Mouse (Mus musculus): ENCODE results near the gene Fads6. TPM values are rescaled to one million over a fixed set of nuclear protein-coding genes. Genes with fewer than 3 reads are reported as not detected.

Gene Fads6
- 1 to 10 TPM in 22 of 26 experiments, under 1 TPM in 4; 0.42 to 5.7 (median 1.9) TPM for total RNA-seq (2018; cell fraction: chromatin; rRNA removed)
- total RNA-seq (2018; cell fraction: cytosol; rRNA removed): 1 to 10 TPM in 17 of 26 experiments, under 1 TPM in 9; 0.33 to 3.9 (median 1.4) TPM
- 1 to 10 TPM in 22 of 26 experiments, under 1 TPM in 4; 0.52 to 6.7 (median 1.9) TPM for total RNA-seq (2018; cell fraction: nucleus; rRNA removed)
- polyA plus RNA-seq (2018): 0.52 to 1.4 TPM (median 0.90 TPM) in 3 replicates

GRCm38 (mm10) chr11:115297214-115297826 is at the start of gene Fads6:
Gene Fads6 (minus strand): TSS chr11:115297663.
- H3K79me2 ChIP-seq (ENCODE audit: inconsistent target): no peaks in the 10 kb centered on the region
- H3K4me3 ChIP-seq (ENCODE audit: inconsistent target): no peak within 1 kb of the TSS
- 3% methylated on average over 44 of the region's 44 CpGs for WGBS (ENCODE audit: missing documents)
- H3K27ac ChIP-seq: no peak within 1 kb of the TSS
- H3K36me3 ChIP-seq (ENCODE audit: inconsistent target): no peaks in the 10 kb centered on the region

- Histone ChIP-seq H3K79me2 (ENCODE audit: inconsistent target) (no peaks in the 10 kb centered on the region), H3K27ac (no peak overlapping the region), H3K36me3 (ENCODE audit: inconsistent target) (no peaks in the 10 kb centered on the region), H3K4me3 (ENCODE audit: inconsistent target) (no peak overlapping the region)
- WGBS (ENCODE audit: missing documents): 41% methylated on average over 7 of the region's 7 CpGs
Measured at GRCm38 (mm10) chr11:115345515-115345914, 48.1 kb upstream of the Fads6 start.

GRCm38 (mm10) chr11:115344967-115345366 is 47.5 kb upstream of the Fads6 start:
- H3K4me3 ChIP-seq (ENCODE audit: inconsistent target): no peak overlapping the region
- H3K27ac ChIP-seq: no peak overlapping the region
- no peaks in the 10 kb centered on the region for H3K36me3 ChIP-seq (ENCODE audit: inconsistent target)
- H3K79me2 ChIP-seq (ENCODE audit: inconsistent target): no peaks in the 10 kb centered on the region
- 16% methylated on average over 12 of the region's 12 CpGs for WGBS (ENCODE audit: missing documents)

GRCm38 (mm10) chr11:115341866-115342265 is 44.4 kb upstream of the Fads6 start:
- no peaks in the 10 kb centered on the region for H3K79me2 ChIP-seq (ENCODE audit: inconsistent target)
- no peaks in the 10 kb centered on the region for H3K36me3 ChIP-seq (ENCODE audit: inconsistent target)
- H3K4me3 ChIP-seq (ENCODE audit: inconsistent target): no peak overlapping the region
- 69% methylated on average over 6 of the region's 6 CpGs for WGBS (ENCODE audit: missing documents)
- no peak overlapping the region for H3K27ac ChIP-seq

- Histone ChIP-seq H3K27ac (no peak overlapping the region), H3K4me3 (ENCODE audit: inconsistent target) (no peak overlapping the region), H3K79me2 (ENCODE audit: inconsistent target) (no peaks in the 10 kb centered on the region), H3K36me3 (ENCODE audit: inconsistent target) (no peaks in the 10 kb centered on the region)
- WGBS (ENCODE audit: missing documents): 59% methylated on average over 2 of the region's 2 CpGs
Measured at GRCm38 (mm10) chr11:115341246-115341645, 43.8 kb upstream of the Fads6 start.

DNA sequence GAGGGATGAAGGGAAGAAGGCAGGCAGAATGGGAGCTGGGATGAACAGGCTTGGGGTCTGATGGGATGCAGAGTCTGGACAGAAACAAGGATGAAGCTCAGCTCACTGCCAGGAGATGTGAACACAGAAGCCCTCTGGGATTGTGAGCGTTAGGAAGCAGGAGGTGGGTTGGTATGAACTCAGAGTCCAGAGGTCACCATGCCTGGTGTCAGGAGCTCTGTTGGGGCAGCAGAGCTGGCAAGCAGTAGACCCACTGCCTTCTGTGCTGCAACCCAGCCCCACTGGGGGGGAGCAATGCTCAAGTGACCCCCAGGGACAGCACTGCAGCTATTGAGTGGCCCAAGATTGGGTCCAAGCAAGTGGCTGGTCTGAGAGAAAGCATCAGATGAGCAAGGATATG is 40.4 kb upstream of the Fads6 start:
- WGBS (ENCODE audit: missing documents): 85% methylated on average over 1 of the region's 1 CpGs
- Histone ChIP-seq H3K36me3 (ENCODE audit: inconsistent target) (no peaks in the 10 kb centered on the region), H3K27ac (no peak overlapping the region), H3K4me3 (ENCODE audit: inconsistent target) (no peak overlapping the region), H3K79me2 (ENCODE audit: inconsistent target) (no peaks in the 10 kb centered on the region)

DNA sequence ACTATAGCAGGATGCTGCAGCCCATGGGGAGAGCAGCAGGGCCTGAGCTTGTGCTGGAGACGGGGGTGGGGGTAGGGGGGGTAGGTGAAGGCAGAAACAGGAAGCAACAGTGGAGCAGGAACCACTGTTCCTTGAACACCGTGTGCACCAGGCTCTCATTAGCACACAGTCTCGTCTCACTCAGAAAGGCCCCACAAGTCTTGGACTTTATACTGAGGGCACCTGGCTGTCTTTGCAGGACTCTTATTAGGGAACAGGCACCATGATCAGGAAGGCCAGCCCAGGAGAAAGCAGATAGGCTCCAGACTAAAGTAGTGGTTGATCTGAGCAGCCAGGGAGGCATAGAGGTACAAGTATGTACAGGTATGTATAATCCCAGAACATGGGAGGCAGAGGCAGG is 39.9 kb upstream of the Fads6 start:
- no peaks in the 10 kb centered on the region for H3K79me2 ChIP-seq (ENCODE audit: inconsistent target)
- H3K4me3 ChIP-seq (ENCODE audit: inconsistent target): no peak overlapping the region
- no peak overlapping the region for H3K27ac ChIP-seq
- 0% methylated on average over 3 of the region's 3 CpGs for WGBS (ENCODE audit: missing documents)
- no peaks in the 10 kb centered on the region for H3K36me3 ChIP-seq (ENCODE audit: inconsistent target)

DNA sequence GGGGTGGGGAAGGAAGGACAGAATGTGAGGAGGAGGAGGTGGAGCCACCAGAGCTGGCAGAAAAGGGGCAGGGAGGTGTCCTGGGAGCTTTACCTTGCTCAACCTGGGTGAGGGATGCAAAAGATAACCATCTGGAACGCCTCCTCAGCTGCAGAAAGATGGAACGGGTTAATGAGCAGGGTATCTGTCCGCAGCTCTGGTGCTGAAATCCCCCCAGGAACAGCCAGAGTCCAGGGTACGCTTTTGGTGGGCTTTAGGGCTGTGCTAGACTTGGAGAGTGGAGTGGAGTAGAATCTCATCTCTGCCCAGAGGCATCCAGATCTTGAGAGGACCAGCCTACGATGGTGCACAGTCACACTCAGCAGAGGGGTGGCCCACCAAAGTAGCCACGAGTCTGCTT is 38.7 kb upstream of the Fads6 start:
- Histone ChIP-seq H3K36me3 (ENCODE audit: inconsistent target) (no peaks in the 10 kb centered on the region), H3K27ac (no peak overlapping the region), H3K79me2 (ENCODE audit: inconsistent target) (no peaks in the 10 kb centered on the region), H3K4me3 (ENCODE audit: inconsistent target) (no peak overlapping the region)
- WGBS (ENCODE audit: missing documents): 25% methylated on average over 6 of the region's 6 CpGs

DNA sequence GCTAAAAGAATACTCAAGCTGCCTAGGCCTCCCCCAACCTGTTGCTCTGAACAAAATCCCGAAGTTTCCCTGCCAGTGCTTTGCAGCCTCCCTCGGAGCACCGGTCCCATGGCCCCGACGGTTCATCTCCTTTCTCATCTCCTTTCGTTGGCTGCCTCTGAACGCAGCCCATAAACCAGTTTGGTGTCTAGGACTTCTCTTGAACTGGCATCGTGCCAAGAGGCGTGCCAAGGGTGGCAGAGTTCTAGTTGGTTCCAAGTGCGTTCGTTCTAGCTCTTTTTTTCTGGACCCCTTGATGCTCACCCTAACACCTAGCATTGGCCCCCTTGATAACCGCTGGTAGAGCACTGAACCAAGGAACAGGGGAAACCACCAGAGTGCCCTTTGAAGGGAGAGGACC is 37.8 kb upstream of the Fads6 start:
- H3K27ac ChIP-seq: no peak overlapping the region
- H3K36me3 ChIP-seq (ENCODE audit: inconsistent target): no peaks in the 10 kb centered on the region
- H3K79me2 ChIP-seq (ENCODE audit: inconsistent target): no peaks in the 10 kb centered on the region
- 61% methylated on average over 12 of the region's 12 CpGs for WGBS (ENCODE audit: missing documents)
- H3K4me3 ChIP-seq (ENCODE audit: inconsistent target): no peak overlapping the region

GRCm38 (mm10) chr11:115334531-115334930 is 37.1 kb upstream of the Fads6 start, which contains the start of gene Otop3:
Gene Otop3 (plus strand): TSS chr11:115334731.
- Histone ChIP-seq H3K4me3 (ENCODE audit: inconsistent target) (no peak within 1 kb of the TSS), H3K27ac (no peak within 1 kb of the TSS), H3K36me3 (ENCODE audit: inconsistent target) (no peaks in the 10 kb centered on the region), H3K79me2 (ENCODE audit: inconsistent target) (no peaks in the 10 kb centered on the region)
- 10% methylated on average over 26 of the region's 29 CpGs for WGBS (ENCODE audit: missing documents)

- no peak overlapping the region for H3K27ac ChIP-seq
- no peaks in the 10 kb centered on the region for H3K79me2 ChIP-seq (ENCODE audit: inconsistent target)
- H3K36me3 ChIP-seq (ENCODE audit: inconsistent target): no peaks in the 10 kb centered on the region
- 74% methylated on average over 15 of the region's 15 CpGs for WGBS (ENCODE audit: missing documents)
- no peak overlapping the region for H3K4me3 ChIP-seq (ENCODE audit: inconsistent target)
Measured at GRCm38 (mm10) chr11:115329339-115329738, 31.9 kb upstream of the Fads6 start.

GRCm38 (mm10) chr11:115326730-115327129 is 29.3 kb upstream of the Fads6 start:
- 69% methylated on average over 7 of the region's 7 CpGs for WGBS (ENCODE audit: missing documents)
- no peak overlapping the region for H3K4me3 ChIP-seq (ENCODE audit: inconsistent target)
- H3K79me2 ChIP-seq (ENCODE audit: inconsistent target): no peaks in the 10 kb centered on the region
- H3K36me3 ChIP-seq (ENCODE audit: inconsistent target): no peaks in the 10 kb centered on the region
- H3K27ac ChIP-seq: no peak overlapping the region

- no peak overlapping the region for H3K27ac ChIP-seq
- H3K79me2 ChIP-seq (ENCODE audit: inconsistent target): no peaks in the 10 kb centered on the region
- no peak overlapping the region for H3K4me3 ChIP-seq (ENCODE audit: inconsistent target)
- 31% methylated on average over 27 of the region's 32 CpGs for WGBS (ENCODE audit: missing documents)
- no peaks in the 10 kb centered on the region for H3K36me3 ChIP-seq (ENCODE audit: inconsistent target)
Measured at GRCm38 (mm10) chr11:115323354-115323753, 25.9 kb upstream of the Fads6 start.

DNA sequence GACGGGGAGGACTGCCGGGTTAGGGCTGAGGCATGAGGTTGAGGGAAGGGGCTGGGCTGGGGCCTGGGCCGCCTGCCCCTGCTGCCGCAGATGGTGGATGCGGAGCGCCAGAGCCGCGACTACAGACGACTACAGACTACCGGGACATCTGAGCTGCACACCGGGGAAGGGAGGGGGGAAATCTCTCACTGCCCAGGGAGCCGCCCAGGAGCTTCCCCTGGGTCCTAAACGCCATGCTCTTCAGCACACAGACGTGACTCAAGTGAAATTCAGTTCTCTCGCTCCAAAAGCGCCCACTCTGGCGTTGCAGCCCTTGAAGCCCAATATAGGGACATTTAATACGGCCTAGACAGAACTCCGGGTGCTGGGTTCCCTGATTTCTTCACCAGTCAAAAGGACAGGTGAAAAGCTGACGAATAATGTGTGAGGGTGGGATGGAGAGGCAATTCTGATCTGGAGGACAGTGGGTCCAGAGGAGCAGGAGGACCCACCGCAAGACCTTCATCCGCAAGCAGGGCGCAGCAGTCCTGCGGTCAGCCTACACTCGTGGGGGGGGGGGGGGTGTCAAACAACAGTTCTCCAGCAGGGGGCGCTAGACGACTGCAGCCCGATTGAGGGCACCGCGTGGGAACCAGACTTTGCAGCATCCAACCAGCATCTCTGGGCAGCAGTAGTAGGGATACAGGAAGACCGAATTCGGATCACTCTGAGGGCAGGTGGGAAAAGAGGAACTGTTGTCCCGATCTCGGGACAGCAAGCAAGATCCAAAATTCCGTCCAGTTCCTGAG is 24.6 kb upstream of the Fads6 start, which contains the start of gene Ush1g:
Ush1g (minus strand) TSS at position 136 of the 788 bp plus-strand sequence.
- WGBS (ENCODE audit: missing documents): 7% methylated on average over 35 of the region's 35 CpGs
- no peaks in the 10 kb centered on the region for H3K79me2 ChIP-seq (ENCODE audit: inconsistent target)
- H3K4me3 ChIP-seq (ENCODE audit: inconsistent target): no peak within 1 kb of the TSS
- H3K36me3 ChIP-seq (ENCODE audit: inconsistent target): no peaks in the 10 kb centered on the region
- H3K27ac ChIP-seq: no peak within 1 kb of the TSS
